Mouse (Mus musculus) CH12.LX (cell line): ENCODE results near the gene Elk3. TPM values are rescaled to one million over a fixed set of nuclear protein-coding genes. Genes with fewer than 3 reads are reported as not detected.

Source experiments
- DNase-seq: peaks from one replicate; pipeline ENCODE4 v3.0.0-alpha.2; 2013; ENCODE audit errors: extremely low read depth
- H3K27ac ChIP-seq: 2 replicates; pipeline ENCODE4 v1.5.1; 2012; ENCODE audit warnings: low read depth, mild to moderate bottlenecking, control low read depth, moderate library complexity; ENCODE audit not compliant: insufficient read depth
- H3K27me3 ChIP-seq: replicated peaks from 2 replicates; pipeline ENCODE3; 2012; ENCODE audit warnings: inconsistent platforms
- H3K36me3 ChIP-seq, 2 experiments: replicated peaks in 1 of 2; 2 replicates each; pipeline versions ENCODE3 to v1.6.1; 2012; ENCODE audit warnings: inconsistent platforms in 1 of 2, low read length in 1 of 2, mild to moderate bottlenecking in 1 of 2, mixed read lengths in 1 of 2, moderate library complexity in 1 of 2; ENCODE audit not compliant: control insufficient read depth in 1 of 2, insufficient read depth in 1 of 2
- H3K4me1 ChIP-seq, 2 experiments: 2 replicates each; pipeline ENCODE4 v1.6.1; 2012; ENCODE audit warnings: inconsistent platforms in 1 of 2, moderate library complexity in 1 of 2; ENCODE audit not compliant: insufficient read depth in 2 of 2, control insufficient read depth in 1 of 2
- H3K4me2 ChIP-seq: 2 replicates; pipeline ENCODE4 v1.6.1; 2012; ENCODE audit warnings: low read depth, mild to moderate bottlenecking, control low read depth; ENCODE audit not compliant: poor library complexity, insufficient read depth, severe bottlenecking
- H3K4me3 ChIP-seq, 3 experiments: fragments of 150-350 bp in 1 of 3; sonication (generic) in 1 of 3; replicated peaks in 1 of 3; 2 replicates each; pipeline versions ENCODE3 to v1.5.1; 2011 to 2012; ENCODE audit warnings: low read depth in 2 of 3, low read length in 2 of 3, mild to moderate bottlenecking in 2 of 3, moderate library complexity in 2 of 3, control low read depth in 1 of 3, improper control_type of control experiment in 1 of 3, inconsistent platforms in 1 of 3, mixed read lengths in 1 of 3; ENCODE audit not compliant: poor library complexity in 1 of 3
- H3K79me2 ChIP-seq: replicated peaks from 2 replicates; pipeline ENCODE4 v1.6.1; 2012; ENCODE audit warnings: mild to moderate bottlenecking, moderate library complexity; ENCODE audit not compliant: control insufficient read depth, poor library complexity, insufficient read depth, severe bottlenecking; ENCODE audit errors: extremely low read depth
- H3K9ac ChIP-seq: 2 replicates; pipeline ENCODE4 v1.6.1; 2012; ENCODE audit warnings: low read depth, mild to moderate bottlenecking, control low read depth, moderate library complexity; ENCODE audit not compliant: insufficient read depth
- H3K9me3 ChIP-seq: replicated peaks from 2 replicates; pipeline ENCODE3; 2012; ENCODE audit warnings: low read length, inconsistent platforms, mixed read lengths
- BHLHE40 ChIP-seq: IDR thresholded peaks from 2 replicates; pipeline ENCODE4 v1.6.1; 2011; ENCODE audit warnings: mild to moderate bottlenecking, low read depth, low read length, improper control_type of control experiment
- CHD1 ChIP-seq: IDR thresholded peaks from 2 replicates; pipeline ENCODE4 v1.6.1; 2012; ENCODE audit warnings: low read depth, low read length, improper control_type of control experiment, inconsistent platforms
- CHD2 ChIP-seq: IDR thresholded peaks from 2 replicates; pipeline ENCODE4 v1.6.1; 2011; ENCODE audit warnings: low read length, improper control_type of control experiment
- CTCF ChIP-seq, 2 experiments: IDR thresholded peaks in 1 of 2; conservative IDR thresholded peaks in 1 of 2; 2 replicates each; pipeline ENCODE4 v1.5.1; 2011 to 2012; ENCODE audit warnings: low read depth in 2 of 2, low read length in 2 of 2, improper control_type of control experiment in 1 of 2, inconsistent platforms in 1 of 2, mild to moderate bottlenecking in 1 of 2, moderate library complexity in 1 of 2
- ELF1 ChIP-seq: IDR thresholded peaks from 2 replicates; pipeline ENCODE4 v1.6.1; 2014; ENCODE audit warnings: low read depth, mild to moderate bottlenecking, inconsistent platforms, low read length, improper control_type of control experiment
- EP300 ChIP-seq: IDR thresholded peaks from 2 replicates; pipeline ENCODE4 v1.6.1; 2011; ENCODE audit warnings: low read length, improper control_type of control experiment
- GABPA ChIP-seq: IDR thresholded peaks from 2 replicates; pipeline ENCODE4 v1.6.1; 2012; ENCODE audit warnings: low read depth, low read length, improper control_type of control experiment, inconsistent platforms; ENCODE audit not compliant: insufficient replicate concordance
- HCFC1 ChIP-seq: IDR thresholded peaks from 2 replicates; pipeline ENCODE4 v1.6.1; 2012; ENCODE audit warnings: low read depth, mild to moderate bottlenecking, inconsistent platforms, low read length, improper control_type of control experiment
- IRF4 ChIP-seq: IDR thresholded peaks from 2 replicates; pipeline ENCODE4 v1.6.1; 2014; ENCODE audit warnings: low read depth, mild to moderate bottlenecking, inconsistent platforms, low read length, improper control_type of control experiment
- JUN ChIP-seq: IDR thresholded peaks from 2 replicates; pipeline ENCODE4 v1.6.1; 2011; ENCODE audit warnings: low read depth, mild to moderate bottlenecking, low read length, improper control_type of control experiment, moderate library complexity; ENCODE audit not compliant: insufficient read depth
- JUND ChIP-seq: conservative IDR thresholded peaks from 2 replicates; pipeline ENCODE4 v1.6.1; 2011; ENCODE audit warnings: low read depth, low read length, improper control_type of control experiment
- MAZ ChIP-seq: IDR thresholded peaks from 2 replicates; pipeline ENCODE4 v1.6.1; 2012; ENCODE audit warnings: low read depth, mild to moderate bottlenecking, inconsistent platforms, low read length, improper control_type of control experiment, moderate library complexity
- MEF2A ChIP-seq: IDR thresholded peaks from 2 replicates; pipeline ENCODE4 v1.6.1; 2014; ENCODE audit warnings: low read depth, mild to moderate bottlenecking, inconsistent platforms, low read length, improper control_type of control experiment, borderline replicate concordance
- MYC ChIP-seq: IDR thresholded peaks from 2 replicates; pipeline ENCODE4 v1.6.1; 2011; ENCODE audit warnings: low read depth, mild to moderate bottlenecking, improper control_type of control experiment, low read length
- NELFE ChIP-seq: IDR thresholded peaks from 2 replicates; pipeline ENCODE4 v1.6.1; 2011; ENCODE audit warnings: low read depth, low read length, improper control_type of control experiment
- PAX5 ChIP-seq: IDR thresholded peaks from 2 replicates; pipeline ENCODE4 v1.6.1; 2012; ENCODE audit warnings: low read length, inconsistent platforms, mixed read lengths
- POLR2A ChIP-seq: IDR thresholded peaks from 2 replicates; pipeline ENCODE4 v1.6.1; 2011; ENCODE audit warnings: low read depth, mild to moderate bottlenecking, improper control_type of control experiment, low read length
- POLR2AphosphoS2 ChIP-seq: IDR thresholded peaks from 2 replicates; pipeline ENCODE4 v1.6.1; 2011; ENCODE audit warnings: low read depth, low read length, improper control_type of control experiment
- RCOR1 ChIP-seq: conservative IDR thresholded peaks from 2 replicates; pipeline ENCODE4 v1.6.1; 2012; ENCODE audit warnings: low read depth, mild to moderate bottlenecking, inconsistent platforms, low read length, improper control_type of control experiment
- SMC3 ChIP-seq: IDR thresholded peaks from 2 replicates; pipeline ENCODE4 v1.6.1; 2011; ENCODE audit warnings: low read depth, low read length, improper control_type of control experiment
- TBP ChIP-seq: conservative IDR thresholded peaks from 2 replicates; pipeline ENCODE4 v1.6.1; 2011; ENCODE audit warnings: low read depth, low read length, improper control_type of control experiment
- TCF12 ChIP-seq: IDR thresholded peaks from 2 replicates; pipeline ENCODE4 v1.6.1; 2014; ENCODE audit warnings: low read depth, mild to moderate bottlenecking, inconsistent platforms, low read length, improper control_type of control experiment
- USF2 ChIP-seq: conservative IDR thresholded peaks from 2 replicates; pipeline ENCODE4 v1.6.1; 2011; ENCODE audit warnings: low read depth, low read length, improper control_type of control experiment
- ZC3H11A ChIP-seq: IDR thresholded peaks from 2 replicates; pipeline ENCODE4 v1.6.1; 2012; ENCODE audit warnings: low read depth, mild to moderate bottlenecking, inconsistent platforms, low read length, improper control_type of control experiment
- ZNF384 ChIP-seq: IDR thresholded peaks from 2 replicates; pipeline ENCODE4 v1.6.1; 2012; ENCODE audit warnings: low read depth, low read length, improper control_type of control experiment, inconsistent platforms
- dilution Hi-C: fragments of 300-500 bp; cut with MboI; formaldehyde crosslinking; loops from 2 replicates; pipeline ENCODE4 v1.14.3; 2020; ENCODE audit warnings: low sequenced_read_pairs; ENCODE audit not compliant: extremely low pct_unique_long_range_greater_than_20kb, extremely low pct_ligation_motif_present
- in situ Hi-C: fragments of 300-500 bp; cut with MboI; formaldehyde crosslinking; loops from 3 replicates; pipeline ENCODE4 v1.14.3; 2019; ENCODE audit warnings: low sequenced_read_pairs, low pct_ligation_motif_present, low pct_unique_long_range_greater_than_20kb, mixed read lengths
- polyA plus RNA-seq: library from polyadenylated mRNA; unstranded; fragments of >175 nt; gene quantifications from 2 replicates; pipeline ENCODE4 v1.2.1, GENCODE M21; 2012; ENCODE audit warnings: low read depth; ENCODE audit not compliant: insufficient read length
- total RNA-seq, 2 experiments: library from RNA; depleted of rRNA; stranded (reverse); fragments of 300-350 nt in 1 of 2; fragments of >200 nt in 1 of 2; gene quantifications; 2 replicates each; pipeline ENCODE4 v1.2.3; 2012 to 2014

Elk3 gene
- total and polyA plus RNA-seq, 3 experiments: 20.1 to 37.0 (median 25.8) TPM

- dilution Hi-C loops: no loop called here
Observed at GRCm38 (mm10) chr10:93268339-93268738, 42.6 kb downstream of the Elk3 start.

DNA sequence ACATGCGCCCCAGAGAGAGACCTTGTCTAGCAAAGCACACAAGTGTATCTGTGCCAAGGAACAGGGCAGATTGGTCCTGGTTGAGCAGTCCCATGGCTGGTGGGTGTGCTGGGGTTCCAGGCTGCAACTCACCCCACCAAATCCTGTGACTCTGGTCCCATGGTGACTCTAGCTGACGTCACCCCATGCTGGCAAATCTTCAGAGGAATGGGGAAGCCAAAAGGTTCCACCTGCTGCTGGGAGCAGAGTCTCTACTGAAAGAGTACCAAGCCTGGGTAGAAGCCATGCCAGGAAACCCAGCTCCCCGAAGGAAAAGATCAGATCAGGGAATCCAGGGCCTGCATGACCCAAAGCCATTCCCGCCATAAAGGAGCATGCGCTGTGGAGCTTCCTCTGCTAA, 43.4 kb downstream of the Elk3 start:
- peaks cover 59 to 82% of the 10 kb centered on the region in 2 experiments for H3K36me3 ChIP-seq
- no peak overlapping the region for H3K9ac ChIP-seq
- H3K79me2 ChIP-seq: peaks cover 4% of the 10 kb centered on the region; the same call in 1 of the 2 replicates
- no peak overlapping the region for H3K27ac ChIP-seq
- no peaks in the 10 kb centered on the region for H3K27me3 ChIP-seq
- no peak for TF ChIP-seq MAZ
- TF ChIP-seq TBP: no peak
- no peak for TF ChIP-seq RCOR1
- TF ChIP-seq CHD1: no peak
- no peak for TF ChIP-seq ZNF384
- no peak for TF ChIP-seq POLR2A
- no peak for TF ChIP-seq BHLHE40
- no peak for TF ChIP-seq USF2
- no peak for TF ChIP-seq CHD2
- TF ChIP-seq GABPA: no peak
- no peak for TF ChIP-seq ZC3H11A
- TF ChIP-seq HCFC1: no peak
- H3K4me3 ChIP-seq: no peak overlapping the region
- DNase-seq: no peak
- in situ Hi-C loops (no loop called here), dilution Hi-C loops (no loop called here)
- peaks cover 16 to 68% of the 10 kb centered on the region in 2 experiments for H3K4me1 ChIP-seq
- H3K9me3 ChIP-seq: no peaks in the 10 kb centered on the region
- H3K4me2 ChIP-seq: no peak overlapping the region

More at GRCm38 (mm10) chr10:93268339-93268738, 42.6 kb downstream of the Elk3 start:
- Histone ChIP-seq H3K4me2 (no peak overlapping the region), H3K4me3 (no peak overlapping the region), H3K36me3 (peaks cover 53 to 78% of the 10 kb centered on the region in 2 experiments), H3K4me1 (peaks cover 24 to 69% of the 10 kb centered on the region in 2 experiments), H3K79me2 (peaks cover 4% of the 10 kb centered on the region; the same call in 1 of the 2 replicates), H3K27ac (no peak overlapping the region), H3K9ac (no peak overlapping the region), H3K9me3 (no peaks in the 10 kb centered on the region), H3K27me3 (no peaks in the 10 kb centered on the region)
- in situ Hi-C loops: no loop called here
- TF ChIP-seq RCOR1 (no peak), MEF2A (no peak), TCF12 (no peak)
- DNase-seq: no peak

- Histone ChIP-seq H3K27me3 (no peaks in the 10 kb centered on the region), H3K36me3 (peaks cover 68 to 88% of the 10 kb centered on the region in 2 experiments), H3K4me3 (no peak overlapping the region), H3K9me3 (no peaks in the 10 kb centered on the region), H3K4me2 (no peak overlapping the region), H3K9ac (no peak overlapping the region), H3K79me2 (peaks cover 2% of the 10 kb centered on the region; the same call in 1 of the 2 replicates), H3K27ac (no peak overlapping the region), H3K4me1 (peaks cover 10 to 68% of the 10 kb centered on the region in 2 experiments)
- DNase-seq: no peak
- dilution Hi-C loops (no loop called here), in situ Hi-C loops (no loop called here)
- TF ChIP-seq ZNF384 (no peak), IRF4 (no peak), RCOR1 (no peak), CHD2 (no peak), ELF1 (no peak), MYC (no peak), JUN (no peak), SMC3 (no peak), POLR2AphosphoS2 (no peak), EP300 (no peak), PAX5 (no peak), MEF2A (no peak), USF2 (no peak), CHD1 (no peak), CTCF (conservative IDR thresholded peaks at IDR 0.05 in 1 of 2, IDR thresholded peaks at IDR 0.05 in 1 of 2; ENCODE audit: low read depth in 2 of 2, low read length in 2 of 2) (no peak), BHLHE40 (no peak), JUND (no peak), NELFE (no peak)
Observed at GRCm38 (mm10) chr10:93266521-93266920, 44.4 kb downstream of the Elk3 start.
